Mouse (Mus musculus): ENCODE results near the gene Sec61b.

Sec61b gene

DNA sequence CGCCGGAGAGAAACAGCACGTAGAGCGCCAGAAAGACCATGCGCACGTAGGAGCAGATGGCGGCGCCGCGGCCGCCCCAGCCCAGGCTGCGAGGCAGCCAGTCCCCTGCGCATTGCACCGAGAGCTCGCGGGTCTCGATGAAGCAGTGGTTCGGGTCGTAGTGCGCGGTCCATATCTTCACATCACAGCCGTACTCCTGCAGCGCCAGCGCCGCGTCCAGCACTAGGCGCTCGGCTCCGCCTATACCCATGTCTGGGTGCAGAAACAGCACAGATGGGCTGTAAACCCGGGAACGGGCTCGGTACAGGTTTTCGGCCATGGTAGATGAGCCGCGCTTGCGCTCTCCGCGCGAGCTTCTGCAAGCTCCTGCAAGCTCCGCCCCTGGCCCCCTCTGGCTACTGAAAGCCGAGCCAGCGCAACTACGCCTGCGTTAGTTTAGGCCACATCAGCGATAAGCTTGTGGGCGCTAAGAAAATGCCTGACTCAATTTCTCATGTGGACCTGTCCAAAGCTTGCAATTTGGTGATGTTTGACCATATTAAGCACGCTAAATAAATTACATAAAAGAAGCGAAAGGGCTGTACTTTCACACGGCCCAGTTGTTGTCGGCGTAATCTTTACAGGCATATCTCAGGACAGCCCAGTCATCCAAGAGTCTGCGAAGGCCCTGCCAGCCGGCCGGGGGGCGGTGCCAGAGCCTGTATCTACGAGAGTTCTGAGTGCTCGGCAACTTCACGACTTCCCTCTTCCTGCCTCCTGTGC lies at the start of gene Sec61b, which contains the start of gene Alg2:
TSS of gene Sec61b (plus strand) at position 691 of the 762 bp plus-strand sequence.
TSS of gene Alg2 (minus strand) at position 366 of the 762 bp plus-strand sequence.
- DNase-seq: peak; percentile 99

- DNase-seq: no peak
Measured at GRCm38 (mm10) chr4:47425247-47425830, 49.1 kb upstream of the Sec61b start.

GRCm38 (mm10) chr4:47427606-47428005 lies 46.9 kb upstream of the Sec61b start:
- DNase-seq: no peak

- no peak for DNase-seq
Measured at GRCm38 (mm10) chr4:47430557-47430956, 43.9 kb upstream of the Sec61b start.

DNA sequence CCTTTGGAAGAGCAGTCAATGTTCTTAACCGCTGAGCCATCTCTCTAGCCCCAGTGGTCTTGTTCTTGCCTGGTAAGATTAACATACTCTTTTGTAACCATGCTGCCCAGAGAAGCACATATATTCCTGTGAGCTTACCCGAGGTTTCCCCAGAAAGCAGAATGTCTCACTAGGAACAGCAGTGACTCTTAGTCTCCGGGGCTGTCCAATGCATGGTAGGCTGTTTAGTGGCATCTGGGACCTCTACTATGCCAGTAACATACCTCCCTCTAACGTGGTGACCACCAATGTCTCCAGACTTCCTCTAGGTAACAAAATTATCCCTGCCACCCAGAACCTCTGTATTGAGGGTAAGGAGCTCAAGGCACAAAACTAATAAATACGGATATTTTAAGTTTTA lies 43.4 kb upstream of the Sec61b start:
- no peak for DNase-seq

DNA sequence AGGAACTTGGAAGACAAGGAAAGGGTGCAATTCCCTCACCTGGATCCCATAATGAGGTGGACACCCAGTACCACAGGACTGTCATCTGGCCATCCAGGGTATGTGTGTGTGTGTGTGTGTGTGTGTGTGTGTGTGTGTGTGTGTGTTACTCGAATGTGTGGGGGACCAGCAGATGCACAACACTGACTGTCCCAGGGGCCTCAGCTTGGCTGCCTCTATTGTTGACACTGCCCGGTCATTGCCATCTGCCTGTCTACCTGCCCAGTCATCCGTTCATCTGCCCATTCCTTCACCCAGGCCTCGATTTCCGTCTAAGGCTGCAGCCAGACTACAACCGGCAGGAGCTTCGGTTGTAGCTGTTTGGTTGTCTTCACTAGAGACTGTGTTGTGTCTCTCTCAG lies 41.7 kb upstream of the Sec61b start:
- DNase-seq: no peak

DNA sequence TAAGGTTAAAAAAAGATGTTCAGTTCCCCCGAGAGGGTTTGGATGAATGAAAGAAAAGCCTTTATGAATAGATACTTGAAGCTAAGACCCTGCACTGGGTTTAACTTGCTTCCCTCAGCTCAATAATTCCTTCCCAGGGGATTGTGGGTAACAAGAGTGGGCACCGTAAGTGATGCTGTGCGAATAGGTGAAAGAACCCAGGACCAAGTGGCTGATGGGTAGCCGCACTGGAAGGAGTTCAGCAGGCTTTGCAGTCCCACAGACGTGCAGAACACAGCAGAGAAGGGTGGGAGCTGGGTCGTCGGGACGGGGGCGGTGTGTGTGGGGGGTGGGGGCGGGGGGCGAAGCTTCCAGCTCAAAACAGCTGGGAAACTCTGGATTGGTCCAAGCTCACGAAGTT lies 39.3 kb upstream of the Sec61b start:
- no peak for DNase-seq

- DNase-seq: no peak
Measured at GRCm38 (mm10) chr4:47435566-47436360, 38.7 kb upstream of the Sec61b start.

- peak; percentile 68 for DNase-seq
Measured at GRCm38 (mm10) chr4:47437365-47438340, 36.8 kb upstream of the Sec61b start.

- DNase-seq: no peak
Measured at GRCm38 (mm10) chr4:47438956-47439355, 35.5 kb upstream of the Sec61b start.

- no peak for DNase-seq
Measured at GRCm38 (mm10) chr4:47440951-47441350, 33.5 kb upstream of the Sec61b start.

DNA sequence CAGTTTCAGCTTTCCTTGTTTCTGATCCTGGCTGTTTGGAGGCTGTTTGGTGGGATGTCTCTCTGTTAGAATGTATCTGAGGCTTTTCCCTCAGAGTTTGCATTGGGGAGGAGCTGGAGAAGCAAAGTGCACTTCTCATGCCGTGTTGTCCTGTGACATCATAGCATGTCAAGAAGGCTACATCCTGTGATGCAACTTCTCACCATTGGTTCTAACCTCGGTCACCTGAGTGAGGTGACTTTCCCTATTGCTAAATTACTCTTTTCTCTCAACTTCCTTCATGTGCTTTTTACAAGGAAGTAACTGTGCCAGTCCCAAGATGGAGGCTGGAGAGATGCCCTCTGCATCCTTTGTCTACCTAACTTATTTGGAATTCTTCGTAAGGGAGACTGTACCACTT lies 25.9 kb upstream of the Sec61b start:
- DNase-seq: no peak

DNA sequence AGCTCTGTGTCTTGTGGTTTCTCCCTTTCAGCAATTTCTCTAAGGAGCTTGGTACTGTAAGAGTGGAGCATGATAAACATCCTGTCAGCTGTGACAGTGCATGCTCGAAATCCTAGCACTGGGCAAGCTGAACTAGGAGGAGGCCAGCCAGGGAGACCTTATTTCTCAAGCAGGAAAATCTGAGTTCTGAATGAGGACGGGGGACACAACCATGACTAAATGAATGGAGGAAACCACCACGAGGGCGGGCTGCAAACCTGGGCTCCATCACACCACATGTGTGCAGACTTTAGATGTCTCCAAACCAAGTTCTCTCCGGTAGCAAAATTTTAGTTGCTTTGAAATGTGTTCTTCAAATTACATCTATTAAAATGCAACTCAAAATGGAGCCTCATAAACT lies 25.3 kb upstream of the Sec61b start:
- no peak for DNase-seq

DNA sequence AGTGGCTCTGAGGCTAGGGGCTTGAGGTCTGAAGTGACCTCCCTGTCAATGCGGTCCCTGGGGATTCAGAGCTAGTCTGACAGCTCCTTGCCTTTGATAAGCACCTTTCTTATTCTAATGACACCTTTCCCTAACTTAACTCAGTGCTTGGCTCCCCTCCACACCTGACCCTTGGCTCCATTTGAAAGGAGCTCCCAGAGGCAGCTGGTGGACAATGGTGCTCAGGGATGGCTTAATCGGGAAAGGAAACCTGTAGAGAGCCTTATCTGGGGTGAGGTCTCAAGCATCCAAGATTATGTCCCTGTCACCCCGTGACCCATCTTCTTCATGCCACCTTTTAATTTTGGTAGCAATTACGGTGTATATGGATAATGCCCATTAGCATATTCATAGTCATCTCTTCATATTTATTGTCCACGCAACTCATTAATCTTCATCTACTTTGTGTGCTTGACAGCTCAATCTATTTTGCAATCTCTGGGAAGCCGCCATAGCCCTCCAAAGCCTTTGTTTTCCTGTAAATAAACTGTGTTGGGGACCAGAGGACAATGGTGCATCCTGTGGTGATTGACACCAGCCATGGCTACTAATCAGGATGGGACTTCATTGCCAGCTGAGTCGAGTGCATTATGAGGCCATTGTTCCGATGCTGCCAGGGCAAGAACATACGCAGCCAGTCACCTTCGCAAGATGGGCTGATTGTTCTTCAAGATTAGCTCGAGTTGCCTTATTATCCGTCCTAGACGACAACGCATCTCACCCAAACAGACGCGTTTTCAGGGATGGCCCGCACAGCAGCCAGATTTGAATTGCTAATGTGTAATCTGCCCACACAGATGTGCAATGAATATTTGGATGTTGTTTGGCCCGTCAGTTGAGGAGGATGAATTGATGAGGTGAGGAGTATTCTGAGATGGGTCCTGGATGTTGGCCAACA lies 24.6 kb upstream of the Sec61b start:
- DNase-seq: no peak

DNA sequence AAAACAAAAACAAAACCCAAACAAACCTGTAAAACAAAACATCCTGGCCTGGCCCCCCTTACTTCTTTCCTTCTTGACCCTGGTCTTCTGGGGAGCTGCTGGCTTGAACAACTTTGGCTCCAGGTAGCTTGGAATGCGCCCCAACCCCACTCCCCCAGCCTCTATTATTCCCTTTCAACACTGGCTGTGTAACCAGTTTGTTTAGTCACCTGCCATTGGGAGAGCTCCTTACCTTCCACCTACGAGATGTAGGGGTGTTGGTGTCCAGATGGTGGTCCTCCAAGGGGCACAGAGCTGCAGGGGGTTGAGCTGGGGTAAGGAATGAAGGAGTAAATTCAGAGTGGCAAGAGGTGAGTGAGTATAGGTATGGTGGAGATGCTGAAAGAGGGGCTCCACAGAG lies 7.3 kb upstream of the Sec61b start:
- no peak for DNase-seq

DNA sequence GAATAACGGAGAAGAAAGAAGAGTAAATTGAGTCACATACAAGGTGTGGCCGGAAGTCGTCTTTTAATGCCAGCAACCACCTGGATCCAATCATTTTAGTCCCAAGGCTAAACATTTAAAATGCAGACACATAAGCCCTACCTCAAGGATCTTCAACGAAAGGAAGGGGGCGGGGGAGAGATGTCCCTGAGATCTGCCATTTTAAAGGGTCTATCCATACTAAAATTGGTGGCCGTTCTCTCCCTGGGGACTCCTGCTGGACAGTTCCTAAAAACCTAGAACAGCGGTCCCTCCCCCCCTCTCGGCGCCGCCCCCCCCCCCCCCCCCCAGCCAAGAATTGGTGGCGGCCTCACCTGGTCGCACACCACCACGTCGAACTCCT lies 881 bp upstream of the Sec61b start:
- peak; percentile 12 for DNase-seq

GRCm38 (mm10) chr4:47474730-47475643 lies 529 bp downstream of the Sec61b start:
- no peak for DNase-seq

DNA sequence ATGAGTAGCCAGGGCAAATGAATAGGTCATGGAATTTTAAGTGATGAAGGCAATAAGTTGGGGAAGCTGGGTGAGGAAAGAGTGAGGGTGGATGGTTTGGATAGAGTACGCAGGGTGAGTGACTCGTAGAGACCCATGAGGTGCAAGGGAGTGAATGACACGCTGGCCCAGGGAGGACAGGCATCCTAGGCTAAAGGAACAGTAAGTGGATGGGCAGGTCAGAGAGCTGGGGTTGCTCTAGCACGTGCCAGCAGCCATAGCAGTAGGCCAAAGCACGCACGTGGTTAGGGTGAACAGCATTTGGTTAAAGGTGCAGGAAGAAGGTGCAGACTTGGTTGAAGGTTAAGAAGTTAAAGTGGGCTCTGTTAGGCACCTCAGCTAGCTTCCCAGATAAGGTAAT lies 3.1 kb downstream of the Sec61b start:
- no peak for DNase-seq

DNA sequence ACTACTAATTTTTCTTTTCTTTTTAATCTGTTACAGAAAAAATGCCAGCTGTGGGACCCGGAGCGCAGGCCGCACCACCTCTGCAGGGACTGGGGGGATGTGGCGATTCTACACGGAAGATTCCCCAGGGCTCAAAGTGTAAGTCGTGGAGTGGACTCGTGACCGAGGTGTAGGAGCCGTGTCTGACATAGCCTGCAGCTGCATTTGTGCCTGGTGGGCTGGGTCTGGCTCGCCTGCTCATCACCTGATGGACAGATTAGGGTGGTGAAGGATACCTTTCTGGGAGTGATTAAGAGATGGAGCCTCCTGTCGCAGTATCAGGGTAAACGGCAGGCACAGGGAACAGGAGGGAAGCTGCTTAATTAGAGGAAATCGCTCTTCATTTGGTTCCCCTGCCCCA lies 5.6 kb downstream of the Sec61b start:
- DNase-seq: no peak

- no peak for DNase-seq
Measured at GRCm38 (mm10) chr4:47480576-47480975, 6.1 kb downstream of the Sec61b start.

Data from kidney, adult 11 months (tissue).